Mouse (Mus musculus) heart, postnatal 0 days (tissue): ENCODE data around the gene Ifnar1. TPM values are rescaled to one million over a fixed set of nuclear protein-coding genes. Genes with fewer than 3 reads are reported as not detected.

Experiments
- ATAC-seq: fragments of 200-750 bp; cut with Nextera tagmentation; 2 replicates; pipeline ENCODE4 v1.8.0; 2017; ENCODE audit warnings: low read depth, moderate number of reproducible peaks, moderate library complexity; ENCODE audit not compliant: insufficient read depth
- DNase-seq: peaks from one replicate; pipeline ENCODE4 v3.0.0-alpha.2; 2016; ENCODE audit warnings: low spot score
- H3K27ac ChIP-seq: fragments of 300-500 bp; sonication (generic); 2 replicates; pipeline ENCODE4 v1.5.1; 2014; ENCODE audit warnings: low read depth, mild to moderate bottlenecking
- H3K27me3 ChIP-seq: fragments of 300-500 bp; sonication (generic); 2 replicates; pipeline ENCODE4 v1.6.1; 2014; ENCODE audit warnings: low read length, mixed read lengths; ENCODE audit not compliant: control insufficient read depth, insufficient read depth
- H3K36me3 ChIP-seq: fragments of 300-500 bp; sonication (generic); replicated peaks from 2 replicates; pipeline ENCODE4 v1.6.1; 2014; ENCODE audit warnings: low read length, mixed read lengths; ENCODE audit not compliant: control insufficient read depth, insufficient read depth
- H3K4me1 ChIP-seq: fragments of 300-500 bp; sonication (generic); 2 replicates; pipeline ENCODE4 v1.6.1; 2014; ENCODE audit warnings: antibody characterized with exemption; ENCODE audit not compliant: control insufficient read depth, insufficient read depth
- H3K4me2 ChIP-seq: fragments of 300-500 bp; sonication (generic); 2 replicates; pipeline ENCODE4 v1.6.1; 2014; ENCODE audit warnings: low read depth, mild to moderate bottlenecking, low read length, moderate library complexity
- H3K4me3 ChIP-seq: fragments of 300-500 bp; sonication (generic); 2 replicates; pipeline ENCODE4 v1.5.1; 2014; ENCODE audit warnings: low read depth, low read length
- H3K9ac ChIP-seq: fragments of 300-500 bp; sonication (generic); replicated peaks from 2 replicates; pipeline ENCODE4 v1.6.1; 2014; ENCODE audit warnings: low read depth, low read length, mixed read lengths
- H3K9me3 ChIP-seq: fragments of 300-500 bp; sonication (generic); replicated peaks from 2 replicates; pipeline ENCODE4 v1.6.1; 2016; ENCODE audit warnings: low read length; ENCODE audit not compliant: control insufficient read depth
- CTCF ChIP-seq: IDR thresholded peaks from 2 replicates; pipeline ENCODE4 v1.5.1; 2016; ENCODE audit warnings: antibody characterized with exemption, control low read depth, low read depth
- EP300 ChIP-seq: IDR thresholded peaks from 2 replicates; pipeline ENCODE4 v1.6.1; 2016; ENCODE audit warnings: antibody characterized with exemption, low read depth
- WGBS: fragments of 180-500 bp; shearing (Covaris S2); extraction: QIAGEN DNeasy Blood & Tissue Kit; methylation state at CpG from one replicate; pipeline ENCODE4 v1.1.7; 2014; 5-methylcytosine and 5-hydroxymethylcytosine counted together
- polyA plus RNA-seq: library from polyadenylated mRNA; unstranded; fragments of >200 nt; fragmentation: Nextera tagmentation; extraction: Ambion mirVana; gene quantifications from 2 replicates; pipeline ENCODE4 v1.2.1, GENCODE M21; 2015
- total RNA-seq: library from RNA; depleted of rRNA; stranded (reverse); fragments of >200 nt; gene quantifications from 2 replicates; pipeline ENCODE4 v1.2.3, GENCODE M21; 2014; ENCODE audit warnings: low replicate concordance

Ifnar1 gene
- total and polyA plus RNA-seq, 2 experiments from 2014 or later = 24.0 to 32.6 TPM

DNA sequence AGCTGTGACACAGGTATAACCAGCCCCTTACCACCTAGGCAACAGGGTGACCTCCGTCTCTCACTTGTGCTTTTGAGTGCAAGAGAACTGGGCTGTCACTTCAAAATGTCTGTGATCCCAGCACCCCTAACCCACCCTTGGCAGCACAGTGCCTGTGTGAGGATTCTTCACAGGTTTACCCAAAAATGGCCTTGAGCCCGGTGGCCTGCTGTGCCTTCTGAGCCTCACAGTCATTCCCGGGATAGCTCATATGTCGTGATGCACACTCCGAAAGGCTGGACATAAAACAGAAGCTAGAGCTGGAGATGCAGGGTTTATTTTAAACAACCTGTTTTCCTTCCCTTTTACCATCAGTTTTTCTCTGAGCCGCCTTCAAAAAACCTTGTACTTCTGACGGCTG, 19.7 kb downstream of the Ifnar1 start:
- 81% methylated on average over 7 of the region's 7 CpGs for WGBS
- TF ChIP-seq EP300 = no peak
- ATAC-seq = no peak

DNA sequence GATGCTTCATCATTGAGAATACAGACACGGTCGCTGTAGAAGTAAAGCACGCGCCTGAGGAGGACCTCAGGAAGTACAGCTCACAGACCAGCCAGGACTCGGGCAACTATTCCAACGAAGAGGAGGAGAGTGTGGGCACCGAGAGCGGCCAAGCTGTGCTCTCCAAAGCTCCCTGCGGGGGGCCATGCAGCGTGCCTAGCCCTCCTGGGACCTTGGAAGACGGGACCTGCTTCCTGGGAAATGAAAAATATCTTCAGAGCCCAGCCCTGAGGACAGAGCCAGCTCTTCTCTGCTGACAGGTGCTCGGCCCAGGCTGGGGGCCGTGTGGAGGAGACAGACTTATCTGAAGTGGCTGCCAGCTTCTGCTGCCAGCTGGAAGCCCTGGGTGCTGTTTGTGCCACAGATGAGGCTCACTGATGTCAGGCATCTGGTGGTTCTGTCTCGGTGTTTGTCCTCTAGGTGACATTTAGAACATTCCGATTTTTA, 20.1 kb downstream of the Ifnar1 start:
- no peak overlapping the region for H3K9ac ChIP-seq
- WGBS = 64% methylated on average over 15 of the region's 15 CpGs
- no peak overlapping the region for H3K4me2 ChIP-seq
- peak overlapping the region; percentile 65 for H3K27ac ChIP-seq
- peak; percentile 39 for DNase-seq
- no peaks in the 10 kb centered on the region; the same call in 1 of the 2 replicates for H3K4me1 ChIP-seq
- H3K9me3 ChIP-seq = no peaks in the 10 kb centered on the region
- no peak for TF ChIP-seq EP300
- no peak for TF ChIP-seq CTCF
- H3K27me3 ChIP-seq = no peaks in the 10 kb centered on the region
- H3K4me3 ChIP-seq = no peak overlapping the region
- ATAC-seq = peak; percentile 76
- peaks cover 62% of the 10 kb centered on the region for H3K36me3 ChIP-seq

More for the DNA sequence above, 19.7 kb downstream of the Ifnar1 start:
- Histone ChIP-seq H3K9me3 (no peaks in the 10 kb centered on the region), H3K36me3 (peaks cover 67% of the 10 kb centered on the region), H3K4me3 (no peak overlapping the region), H3K4me1 (no peaks in the 10 kb centered on the region; the same call in 1 of the 2 replicates), H3K4me2 (no peak overlapping the region), H3K9ac (no peak overlapping the region), H3K27ac (no peak overlapping the region), H3K27me3 (no peaks in the 10 kb centered on the region)
- DNase-seq = no peak

DNA sequence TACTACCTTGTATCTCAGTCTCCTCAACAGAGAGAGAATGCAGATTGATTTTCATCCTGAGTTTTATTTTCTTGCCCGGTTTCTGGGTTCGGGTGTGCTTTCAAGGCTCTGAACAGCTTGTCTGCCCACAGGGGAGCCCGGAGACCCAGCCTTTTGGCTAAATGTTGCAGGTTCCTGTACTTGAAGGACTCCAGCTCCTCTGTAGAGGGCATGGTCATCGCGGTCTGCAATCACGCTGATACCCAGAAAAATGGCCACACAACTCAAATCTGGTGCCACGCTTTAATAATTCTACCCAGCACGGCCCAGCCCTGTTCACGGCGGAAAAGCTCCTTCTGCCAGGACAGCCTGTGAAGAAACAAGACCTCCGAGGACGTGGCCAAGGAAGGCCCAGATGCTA, 21.4 kb downstream of the Ifnar1 start:
- ATAC-seq (no peak), DNase-seq (no peak)
- no peaks in the 10 kb centered on the region for H3K27me3 ChIP-seq
- peaks cover 50% of the 10 kb centered on the region for H3K36me3 ChIP-seq
- no peaks in the 10 kb centered on the region for H3K9me3 ChIP-seq
- TF ChIP-seq EP300 = no peak
- no peak for TF ChIP-seq CTCF
- H3K27ac ChIP-seq = no peak overlapping the region
- H3K4me2 ChIP-seq = no peak overlapping the region
- H3K4me1 ChIP-seq = no peaks in the 10 kb centered on the region; the same call in 1 of the 2 replicates
- H3K4me3 ChIP-seq = no peak overlapping the region
- H3K9ac ChIP-seq = no peak overlapping the region
- WGBS = 97% methylated on average over 12 of the region's 12 CpGs

DNA sequence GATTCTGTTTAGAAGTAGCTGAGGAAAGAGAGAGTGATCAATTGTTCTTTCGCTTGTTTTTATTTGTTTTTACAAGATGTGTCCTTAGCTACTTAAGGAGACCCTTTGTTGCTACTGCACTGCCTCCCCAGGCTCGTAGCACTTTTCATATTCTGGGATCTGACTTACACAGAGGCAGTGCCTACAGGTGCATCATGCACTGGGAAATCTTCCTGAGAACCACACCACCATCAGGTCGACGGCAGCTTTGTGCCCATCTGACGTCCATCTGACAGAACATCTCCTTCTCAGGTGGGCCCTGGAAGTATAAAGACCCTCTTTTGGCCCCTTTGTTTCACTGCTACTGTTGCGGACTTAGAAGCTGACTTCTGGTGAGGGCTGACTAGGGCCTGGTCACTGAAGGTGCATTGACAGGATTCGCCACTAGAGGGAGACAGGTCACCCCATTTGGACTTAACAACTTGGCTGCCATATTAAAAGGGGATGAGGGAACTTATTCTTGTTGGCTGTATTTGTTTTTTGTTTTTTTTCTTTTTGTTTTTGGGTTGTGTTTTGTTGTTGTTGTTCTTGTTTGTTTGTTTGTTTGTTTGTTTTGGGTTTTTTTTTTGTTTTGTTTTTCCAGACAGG, 27.2 kb downstream of the Ifnar1 start:
- ATAC-seq = peak; percentile 71
- 30% methylated on average over 7 of the region's 7 CpGs for WGBS

DNA sequence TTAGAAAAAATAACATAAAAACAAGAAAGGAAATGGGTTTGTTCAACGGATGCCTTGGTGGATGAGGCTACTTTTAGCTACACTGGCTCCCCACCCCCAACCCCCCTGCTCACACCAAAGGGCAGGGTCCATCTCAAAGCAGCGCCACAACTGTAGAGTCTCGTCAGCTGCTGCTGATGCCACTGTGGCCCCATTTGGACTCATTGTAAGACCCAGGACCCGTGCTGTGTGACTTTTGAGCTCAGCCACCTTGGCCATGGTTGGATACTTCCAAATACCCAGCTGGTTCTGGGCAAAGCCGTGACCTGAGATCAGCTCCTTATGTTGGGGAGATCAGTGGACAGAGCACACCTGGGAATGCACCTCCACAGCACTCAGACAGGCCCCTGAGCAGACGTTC, 28.1 kb downstream of the Ifnar1 start:
- H3K27ac ChIP-seq = no peak overlapping the region
- no peak overlapping the region for H3K4me3 ChIP-seq
- ATAC-seq (no peak), DNase-seq (no peak)
- no peak overlapping the region for H3K4me2 ChIP-seq
- no peaks in the 10 kb centered on the region for H3K36me3 ChIP-seq
- no peak for TF ChIP-seq EP300
- no peak for TF ChIP-seq CTCF
- 87% methylated on average over 6 of the region's 6 CpGs for WGBS
- no peaks in the 10 kb centered on the region for H3K27me3 ChIP-seq
- no peaks in the 10 kb centered on the region for H3K4me1 ChIP-seq
- no peaks in the 10 kb centered on the region for H3K9me3 ChIP-seq
- no peak overlapping the region for H3K9ac ChIP-seq

More for the DNA sequence above, 27.2 kb downstream of the Ifnar1 start:
- H3K4me3 ChIP-seq = no peak overlapping the region
- peak; percentile 98 for TF ChIP-seq CTCF
- TF ChIP-seq EP300 = no peak
- DNase-seq = peak; percentile 74
- H3K9ac ChIP-seq = no peak overlapping the region
- H3K27ac ChIP-seq = no peak overlapping the region
- H3K4me1 ChIP-seq = no peaks in the 10 kb centered on the region
- no peaks in the 10 kb centered on the region for H3K9me3 ChIP-seq
- no peaks in the 10 kb centered on the region; the same call in 1 of the 2 replicates for H3K36me3 ChIP-seq
- no peaks in the 10 kb centered on the region for H3K27me3 ChIP-seq
- no peak overlapping the region for H3K4me2 ChIP-seq

DNA sequence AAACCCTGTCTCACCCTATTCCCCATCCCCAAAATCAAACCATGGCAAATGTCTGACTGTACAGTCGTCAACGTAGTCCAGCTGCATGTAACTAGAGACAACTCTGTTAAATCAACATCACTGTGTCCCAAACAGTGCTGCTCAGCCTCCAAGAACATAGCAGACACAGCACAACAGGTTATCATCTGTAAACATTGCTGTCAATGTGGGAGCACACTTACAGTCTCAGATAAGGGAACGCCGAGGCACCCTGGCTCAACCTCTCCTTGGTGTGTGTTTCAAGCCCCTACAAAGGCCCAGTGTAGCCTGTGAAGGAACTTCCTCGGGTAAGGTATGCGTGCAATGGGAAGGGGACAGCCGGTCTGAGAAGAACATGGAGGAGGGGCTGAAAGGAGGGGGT, 32.0 kb downstream of the Ifnar1 start:
- no peaks in the 10 kb centered on the region for H3K27me3 ChIP-seq
- DNase-seq (no peak), ATAC-seq (no peak)
- TF ChIP-seq CTCF = no peak
- TF ChIP-seq EP300 = no peak
- H3K4me2 ChIP-seq = no peak overlapping the region
- H3K27ac ChIP-seq = no peak overlapping the region
- no peak overlapping the region for H3K4me3 ChIP-seq
- no peaks in the 10 kb centered on the region for H3K4me1 ChIP-seq
- WGBS = 40% methylated on average over 7 of the region's 7 CpGs
- H3K9me3 ChIP-seq = no peaks in the 10 kb centered on the region
- no peak overlapping the region for H3K9ac ChIP-seq
- H3K36me3 ChIP-seq = no peaks in the 10 kb centered on the region
